Mouse (Mus musculus): ENCODE results near the gene Mlf1.

- TF ChIP-seq POLR2A (IDR thresholded peaks at IDR 0.05; ENCODE audit: low read depth, low read length) = no peak
- no peak for TF ChIP-seq CTCF (conservative IDR thresholded peaks at IDR 0.05; ENCODE audit: insufficient read depth, insufficient read length, low read depth, low read length)
Measured at GRCm38 (mm10) chr3:67340921-67341320, 33.0 kb upstream of the Mlf1 start.

All from kidney, adult 2 months (tissue).